Mouse (Mus musculus) hindbrain, embryonic 13.5 days (tissue): ENCODE results near the gene Trem1. TPM values are rescaled to one million over a fixed set of nuclear protein-coding genes. Genes with fewer than 3 reads are reported as not detected.

ENCODE experiments used
- ATAC-seq: fragments of 200-750 bp; cut with Nextera tagmentation; 2 replicates; pipeline ENCODE4 v1.8.0; 2017; ENCODE audit warnings: moderate TSS enrichment; ENCODE audit not compliant: low FRiP score
- H3K27ac ChIP-seq: fragments of 300-500 bp; sonication (generic); 2 replicates; pipeline ENCODE4 v1.5.1; 2015; ENCODE audit warnings: inconsistent platforms, mild to moderate bottlenecking, moderate library complexity
- H3K27me3 ChIP-seq: fragments of 300-500 bp; sonication (generic); 2 replicates; pipeline ENCODE4 v1.6.1; 2015; ENCODE audit warnings: mild to moderate bottlenecking, inconsistent platforms
- H3K36me3 ChIP-seq: fragments of 300-500 bp; sonication (generic); 2 replicates; pipeline ENCODE4 v1.6.1; 2015; ENCODE audit warnings: mild to moderate bottlenecking, inconsistent platforms
- H3K4me1 ChIP-seq: fragments of 300-500 bp; sonication (generic); replicated peaks from 2 replicates; pipeline ENCODE4 v1.6.1; 2015; ENCODE audit warnings: inconsistent platforms
- H3K4me2 ChIP-seq: fragments of 300-500 bp; sonication (generic); 2 replicates; pipeline ENCODE4 v1.6.1; 2015; ENCODE audit warnings: inconsistent platforms, mild to moderate bottlenecking, moderate library complexity
- H3K4me3 ChIP-seq: fragments of 300-500 bp; sonication (generic); 2 replicates; pipeline ENCODE4 v1.5.1; 2015; ENCODE audit warnings: mild to moderate bottlenecking, inconsistent platforms
- H3K9ac ChIP-seq: fragments of 300-500 bp; sonication (generic); 2 replicates; pipeline ENCODE4 v1.6.1; 2015; ENCODE audit warnings: mild to moderate bottlenecking, inconsistent platforms
- H3K9me3 ChIP-seq: fragments of 300-500 bp; sonication (generic); 2 replicates; pipeline ENCODE4 v1.6.1; 2016; ENCODE audit warnings: inconsistent platforms
- WGBS: fragments of 180-500 bp; shearing (Covaris S2); methylation state at CpG from one replicate; pipeline ENCODE4 v1.1.7; 2015; 5-methylcytosine and 5-hydroxymethylcytosine counted together
- polyA plus RNA-seq: library from polyadenylated mRNA; unstranded; fragments of >200 nt; fragmentation: Nextera tagmentation; extraction: Ambion mirVana; gene quantifications from 2 replicates; pipeline ENCODE4 v1.2.1, GENCODE M21; 2015

The Trem1 gene
- polyA plus RNA-seq: not detected in 2 replicates

DNA sequence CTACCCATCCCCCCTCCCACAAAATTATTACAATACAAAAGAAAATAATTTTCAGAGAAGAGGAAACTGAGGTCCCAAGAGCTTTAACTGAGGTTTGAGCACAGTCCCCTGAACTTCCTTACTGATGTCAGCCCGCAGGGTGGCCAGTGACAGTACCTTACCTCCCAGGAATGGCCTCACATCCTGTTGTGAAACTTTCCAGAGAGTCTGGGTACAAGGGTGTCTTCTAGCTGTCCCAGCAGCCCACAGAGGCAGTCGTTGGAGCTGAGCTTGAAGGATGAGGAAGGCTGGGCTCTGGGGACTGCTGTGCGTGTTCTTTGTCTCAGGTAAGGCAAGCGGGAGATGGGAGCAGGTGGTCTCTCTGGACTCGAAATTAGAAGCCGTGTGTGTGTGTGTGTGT, at the start of gene Trem1:
Gene Trem1, plus strand, starts transcription at position 251 of the 400 bp plus-strand sequence.
- no peak within 1 kb of the TSS for H3K27ac ChIP-seq
- no peaks in the 10 kb centered on the region for H3K4me1 ChIP-seq
- H3K9me3 ChIP-seq: no peaks in the 10 kb centered on the region
- no peaks in the 10 kb centered on the region for H3K36me3 ChIP-seq
- no peaks in the 10 kb centered on the region for H3K27me3 ChIP-seq
- H3K4me2 ChIP-seq: no peak within 1 kb of the TSS
- no peak within 1 kb of the TSS for H3K4me3 ChIP-seq
- no peak for ATAC-seq
- H3K9ac ChIP-seq: no peak within 1 kb of the TSS
- WGBS: 84% methylated on average over 6 of the region's 6 CpGs

DNA sequence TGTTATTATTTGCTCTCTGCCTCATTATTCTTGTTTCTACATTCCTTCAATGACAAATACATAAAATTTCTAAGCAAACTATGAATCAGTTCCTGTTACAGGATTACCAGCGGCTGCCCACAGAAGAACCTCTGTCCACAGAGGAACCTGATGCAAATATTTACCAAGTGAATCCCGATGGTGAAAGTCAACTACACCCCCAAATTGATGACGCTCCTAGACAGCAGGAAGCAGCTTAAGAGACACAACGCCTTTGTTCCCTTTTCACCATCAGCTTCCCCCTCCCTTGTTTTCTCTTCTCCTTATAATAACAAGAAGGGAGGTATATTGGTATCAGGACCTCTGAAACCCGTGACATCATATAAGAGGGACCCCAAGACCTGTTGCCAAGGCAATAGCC, 47.3 kb upstream of the Trem1 start:
- Histone ChIP-seq H3K9ac (no peak overlapping the region), H3K27ac (no peak overlapping the region), H3K9me3 (no peaks in the 10 kb centered on the region), H3K27me3 (no peaks in the 10 kb centered on the region), H3K4me1 (no peaks in the 10 kb centered on the region), H3K36me3 (no peaks in the 10 kb centered on the region), H3K4me3 (no peak overlapping the region), H3K4me2 (no peak overlapping the region)
- 78% methylated on average over 5 of the region's 5 CpGs for WGBS
- ATAC-seq: no peak

DNA sequence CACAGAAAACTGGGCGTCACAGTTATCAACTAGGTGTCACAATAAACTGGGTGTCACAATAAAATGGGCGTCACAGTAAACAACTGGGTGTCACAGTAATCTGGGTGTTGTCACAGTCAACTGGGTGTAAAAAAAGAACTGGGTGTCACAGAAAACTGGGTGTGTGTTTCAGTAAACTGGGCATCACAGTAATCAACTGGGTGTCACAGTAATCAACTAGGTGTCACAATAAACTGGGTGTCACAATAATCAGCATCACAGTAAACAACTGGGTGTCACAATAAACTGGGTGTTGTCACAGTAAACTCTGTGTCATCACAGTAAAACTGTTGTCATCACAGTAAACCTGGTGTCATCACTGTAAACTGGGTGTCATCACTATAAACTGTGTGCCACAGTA, 40.2 kb upstream of the Trem1 start:
- H3K27me3 ChIP-seq: no peaks in the 10 kb centered on the region
- no peaks in the 10 kb centered on the region for H3K4me1 ChIP-seq
- WGBS: 77% methylated on average over 2 of the region's 2 CpGs
- H3K36me3 ChIP-seq: no peaks in the 10 kb centered on the region
- ATAC-seq: no peak
- no peak overlapping the region for H3K27ac ChIP-seq
- H3K9ac ChIP-seq: no peak overlapping the region
- no peak overlapping the region for H3K4me3 ChIP-seq
- no peaks in the 10 kb centered on the region for H3K9me3 ChIP-seq
- H3K4me2 ChIP-seq: no peak overlapping the region

DNA sequence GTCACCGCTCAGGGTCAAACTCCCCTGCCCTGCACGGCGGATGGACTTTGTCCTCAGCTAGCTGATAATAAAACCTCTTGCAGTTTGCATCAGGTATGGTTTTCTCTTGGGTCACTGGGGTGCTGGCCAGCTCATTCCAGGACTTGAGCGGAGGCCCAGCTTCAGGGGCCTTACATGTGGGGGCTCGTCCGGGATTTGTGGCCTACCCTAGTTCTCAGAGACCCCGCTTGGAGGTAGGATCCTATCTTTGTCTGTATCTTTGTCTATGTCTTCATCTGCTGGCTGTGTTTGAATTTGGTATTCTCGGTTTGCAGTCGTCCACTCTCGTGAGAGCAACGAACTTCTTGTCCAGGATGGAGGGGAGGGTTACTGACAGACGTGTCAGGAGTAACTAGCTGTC, 29.5 kb upstream of the Trem1 start:
- H3K36me3 ChIP-seq: no peaks in the 10 kb centered on the region
- ATAC-seq: no peak
- H3K9ac ChIP-seq: no peak overlapping the region
- no peaks in the 10 kb centered on the region for H3K4me1 ChIP-seq
- no peaks in the 10 kb centered on the region for H3K27me3 ChIP-seq
- no peak overlapping the region for H3K4me3 ChIP-seq
- H3K27ac ChIP-seq: no peak overlapping the region
- 96% methylated on average over 12 of the region's 12 CpGs for WGBS
- H3K4me2 ChIP-seq: no peak overlapping the region
- peaks cover 14% of the 10 kb centered on the region; the same call in 1 of the 2 replicates for H3K9me3 ChIP-seq

DNA sequence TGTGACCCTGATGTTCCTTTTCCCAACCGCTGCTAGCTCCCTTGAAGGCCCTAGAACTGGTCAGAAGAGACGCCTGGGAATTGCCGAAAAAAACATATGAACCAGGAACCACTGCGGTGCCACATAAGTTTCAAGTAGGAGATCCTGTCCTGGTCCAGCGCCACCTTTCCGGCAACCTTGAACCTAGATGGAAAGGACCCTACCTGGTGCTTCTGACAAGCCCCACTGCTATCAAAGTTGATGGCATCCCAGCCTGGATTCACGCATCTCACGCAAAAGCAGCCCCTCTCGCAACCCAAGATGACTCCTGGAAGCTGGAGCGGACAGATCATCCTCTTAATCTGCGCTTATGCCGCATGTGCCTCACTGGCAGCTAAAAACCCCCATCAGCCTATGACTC, 20.0 kb upstream of the Trem1 start:
- Histone ChIP-seq H3K4me1 (no peaks in the 10 kb centered on the region), H3K9ac (no peak overlapping the region), H3K36me3 (no peaks in the 10 kb centered on the region), H3K4me3 (no peak overlapping the region), H3K4me2 (no peak overlapping the region), H3K9me3 (no peaks in the 10 kb centered on the region), H3K27me3 (no peaks in the 10 kb centered on the region), H3K27ac (no peak overlapping the region)
- no peak for ATAC-seq
- 98% methylated on average over 12 of the region's 12 CpGs for WGBS

DNA sequence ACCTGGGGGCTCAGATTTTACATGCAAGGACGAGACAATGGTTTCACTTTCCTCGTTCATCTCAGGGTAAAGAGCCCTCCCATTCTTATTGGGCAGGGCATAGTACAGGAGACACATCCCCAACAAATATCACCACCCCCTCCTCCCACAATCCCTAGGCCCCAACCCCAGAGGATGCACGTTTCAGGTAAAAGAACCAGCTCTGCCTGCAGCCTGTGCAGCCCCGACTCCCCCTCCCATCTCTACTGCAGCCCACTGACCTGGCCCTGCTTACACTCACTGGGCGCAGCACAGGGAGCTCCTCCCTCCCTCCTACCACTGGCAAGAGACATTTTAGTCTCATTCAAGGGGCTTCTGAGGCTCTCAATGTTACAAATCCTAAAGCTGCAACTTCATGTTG, 19.1 kb upstream of the Trem1 start:
- H3K4me3 ChIP-seq: no peak overlapping the region
- no peaks in the 10 kb centered on the region for H3K27me3 ChIP-seq
- no peaks in the 10 kb centered on the region for H3K36me3 ChIP-seq
- H3K4me1 ChIP-seq: no peaks in the 10 kb centered on the region
- no peaks in the 10 kb centered on the region for H3K9me3 ChIP-seq
- 68% methylated on average over 5 of the region's 5 CpGs for WGBS
- no peak for ATAC-seq
- no peak overlapping the region for H3K27ac ChIP-seq
- H3K9ac ChIP-seq: no peak overlapping the region
- no peak overlapping the region for H3K4me2 ChIP-seq

DNA sequence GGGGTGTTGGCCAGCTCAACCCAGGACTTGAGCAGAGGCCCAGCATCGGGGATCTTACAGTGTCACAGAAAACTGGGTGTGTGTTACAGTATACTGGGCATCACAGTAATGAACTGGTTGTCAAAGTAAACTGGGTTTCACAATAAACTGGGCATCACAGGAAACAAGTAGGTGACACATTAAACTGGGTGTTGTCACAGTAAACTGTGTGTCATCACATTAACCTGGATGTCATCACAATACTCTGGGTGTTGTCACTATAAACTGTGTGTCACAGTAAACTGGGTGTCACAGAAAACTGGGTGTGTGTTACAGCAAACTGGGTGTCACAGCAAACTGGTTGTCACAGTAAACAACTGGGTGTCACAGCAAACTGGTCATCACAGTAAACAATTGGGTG, 17.1 kb upstream of the Trem1 start:
- H3K4me3 ChIP-seq: no peak overlapping the region
- no peak overlapping the region for H3K4me2 ChIP-seq
- H3K27ac ChIP-seq: no peak overlapping the region
- 88% methylated on average over 1 of the region's 1 CpGs for WGBS
- ATAC-seq: no peak
- H3K9ac ChIP-seq: no peak overlapping the region
- no peaks in the 10 kb centered on the region for H3K36me3 ChIP-seq
- no peaks in the 10 kb centered on the region for H3K9me3 ChIP-seq
- no peaks in the 10 kb centered on the region for H3K27me3 ChIP-seq
- no peaks in the 10 kb centered on the region for H3K4me1 ChIP-seq

DNA sequence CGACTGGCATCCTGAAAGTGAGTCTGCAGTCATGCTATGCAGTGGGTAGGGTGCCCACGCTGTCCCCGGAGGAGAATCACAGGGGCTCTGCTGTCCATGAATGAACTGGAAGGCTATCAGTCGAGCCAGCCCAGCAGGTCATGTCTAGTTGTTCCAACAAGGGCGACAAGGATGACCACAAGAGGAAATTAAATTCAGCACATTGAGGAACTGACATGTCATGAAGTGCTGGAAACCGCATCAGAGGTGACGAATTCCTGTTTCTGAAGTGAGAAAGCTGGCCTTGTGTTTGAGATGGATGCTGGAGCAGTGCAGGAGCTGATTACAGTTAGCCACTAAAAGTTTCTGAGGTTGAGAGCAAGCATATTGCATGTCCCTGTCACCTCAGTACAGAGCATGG, 1.9 kb upstream of the Trem1 start:
- Histone ChIP-seq H3K4me2 (no peak overlapping the region), H3K9me3 (no peaks in the 10 kb centered on the region), H3K27me3 (no peaks in the 10 kb centered on the region), H3K36me3 (no peaks in the 10 kb centered on the region), H3K27ac (no peak overlapping the region), H3K4me1 (no peaks in the 10 kb centered on the region), H3K4me3 (no peak overlapping the region), H3K9ac (no peak overlapping the region)
- 90% methylated on average over 7 of the region's 7 CpGs for WGBS
- no peak for ATAC-seq

DNA sequence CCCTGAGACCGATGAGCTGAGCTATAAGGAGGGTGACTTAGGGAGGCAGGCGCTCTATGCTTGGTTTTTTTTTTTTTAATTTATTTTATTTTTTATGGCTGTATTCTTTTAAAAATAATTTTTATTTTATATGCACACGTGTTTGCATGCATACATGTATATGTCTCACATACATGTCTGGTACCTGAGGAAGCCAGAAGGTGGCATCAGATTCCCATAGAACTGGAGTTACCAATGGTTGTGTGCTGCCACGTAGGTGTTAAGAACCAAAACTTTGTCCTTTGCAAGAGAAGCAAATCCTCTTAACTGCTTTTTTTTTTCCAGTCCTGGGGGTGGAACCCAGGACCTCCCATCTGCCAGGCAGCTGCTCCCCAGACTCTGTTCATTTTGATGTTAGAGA, 1.2 kb downstream of the Trem1 start:
- 93% methylated on average over 4 of the region's 4 CpGs for WGBS
- ATAC-seq: no peak

DNA sequence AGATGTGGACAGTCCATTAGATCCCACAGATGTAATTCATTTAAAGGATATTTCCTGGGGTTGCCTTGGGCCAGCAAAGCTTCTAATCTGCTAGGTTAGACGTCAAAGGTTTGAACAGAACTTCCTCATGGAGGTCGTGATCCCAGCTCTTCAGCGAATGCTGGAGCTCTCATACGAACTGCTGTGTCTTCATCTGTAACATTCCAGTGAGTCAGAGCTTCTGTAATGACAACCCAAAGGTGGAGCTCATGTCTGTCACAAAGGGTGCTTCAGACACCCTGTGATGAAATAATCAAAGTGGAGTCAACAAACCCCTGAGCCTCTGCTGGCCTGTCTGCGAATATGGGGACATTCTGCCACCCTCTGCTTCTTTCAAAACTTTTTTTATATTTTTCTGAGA, 2.0 kb downstream of the Trem1 start:
- Histone ChIP-seq H3K4me1 (no peaks in the 10 kb centered on the region), H3K4me2 (no peak overlapping the region), H3K4me3 (no peak overlapping the region), H3K27ac (no peak overlapping the region), H3K27me3 (no peaks in the 10 kb centered on the region), H3K36me3 (no peaks in the 10 kb centered on the region), H3K9ac (no peak overlapping the region), H3K9me3 (peaks cover 3% of the 10 kb centered on the region; the same call in 1 of the 2 replicates)
- WGBS: 81% methylated on average over 5 of the region's 5 CpGs
- no peak for ATAC-seq

More for the DNA sequence above, 1.2 kb downstream of the Trem1 start:
- Histone ChIP-seq H3K27ac (no peak overlapping the region), H3K9me3 (peaks cover 3% of the 10 kb centered on the region; the same call in 1 of the 2 replicates), H3K4me1 (no peaks in the 10 kb centered on the region), H3K9ac (no peak overlapping the region), H3K4me2 (no peak overlapping the region), H3K36me3 (no peaks in the 10 kb centered on the region), H3K4me3 (no peak overlapping the region), H3K27me3 (no peaks in the 10 kb centered on the region)

DNA sequence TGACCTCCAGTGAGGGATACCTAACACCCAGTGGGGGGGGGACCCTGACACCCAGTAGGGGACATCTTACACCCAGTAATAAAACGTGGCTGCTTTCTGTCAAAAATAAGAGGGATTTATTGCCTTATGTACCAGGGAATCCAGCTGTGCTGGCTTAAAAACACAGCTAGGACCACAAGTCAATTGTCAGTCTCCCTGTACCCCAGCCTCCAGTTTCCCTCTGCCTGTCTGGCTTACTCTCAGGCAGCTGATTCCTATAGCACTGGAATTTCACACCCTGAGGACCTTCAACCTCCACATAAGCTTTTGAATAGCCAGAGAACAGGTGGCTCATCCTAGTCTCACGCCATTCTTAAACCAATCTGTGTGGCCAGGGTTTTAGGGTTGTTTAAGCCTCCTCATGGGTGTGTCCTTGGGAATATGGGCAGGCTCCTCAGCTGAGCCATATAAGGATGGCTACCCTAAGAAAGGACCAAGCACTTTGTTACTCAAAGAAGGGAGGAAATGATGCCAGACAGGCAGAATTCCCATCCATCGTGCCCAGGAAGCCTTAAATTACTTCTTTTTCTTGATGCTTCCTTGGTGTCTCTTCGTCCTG, 3.3 kb downstream of the Trem1 start:
- ATAC-seq: no peak
- 70% methylated on average over 4 of the region's 4 CpGs for WGBS

DNA sequence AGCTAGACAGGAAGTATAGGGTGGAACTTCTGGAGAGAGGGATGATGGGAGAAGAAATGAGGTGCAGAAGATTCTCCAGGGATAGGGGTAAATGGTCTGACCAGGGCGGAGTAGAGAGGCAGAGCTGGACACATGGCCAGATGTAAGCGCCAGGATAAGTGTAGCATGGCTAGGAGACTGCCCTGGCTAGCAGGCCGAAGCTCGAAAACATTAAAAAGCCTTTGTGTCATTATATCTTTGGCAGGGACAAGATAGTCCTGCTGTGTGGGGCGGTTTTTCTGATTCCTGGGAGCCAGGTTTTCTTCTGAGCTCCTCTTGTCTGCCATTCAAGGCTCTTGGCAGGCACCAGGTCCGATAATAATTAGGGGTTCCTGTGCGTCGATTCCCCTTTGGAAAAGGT, 5.1 kb downstream of the Trem1 start:
- no peaks in the 10 kb centered on the region for H3K36me3 ChIP-seq
- ATAC-seq: no peak
- 92% methylated on average over 8 of the region's 8 CpGs for WGBS
- no peak overlapping the region for H3K4me2 ChIP-seq
- no peaks in the 10 kb centered on the region for H3K4me1 ChIP-seq
- H3K27ac ChIP-seq: no peak overlapping the region
- peaks cover 3% of the 10 kb centered on the region; the same call in 1 of the 2 replicates for H3K9me3 ChIP-seq
- no peaks in the 10 kb centered on the region for H3K27me3 ChIP-seq
- H3K9ac ChIP-seq: no peak overlapping the region
- H3K4me3 ChIP-seq: no peak overlapping the region

More for the DNA sequence above, 3.3 kb downstream of the Trem1 start:
- H3K9ac ChIP-seq: no peak overlapping the region
- no peaks in the 10 kb centered on the region for H3K4me1 ChIP-seq
- no peak overlapping the region for H3K4me3 ChIP-seq
- peaks cover 3% of the 10 kb centered on the region; the same call in 1 of the 2 replicates for H3K9me3 ChIP-seq
- no peaks in the 10 kb centered on the region for H3K36me3 ChIP-seq
- no peak overlapping the region for H3K27ac ChIP-seq
- H3K27me3 ChIP-seq: no peaks in the 10 kb centered on the region
- no peak overlapping the region for H3K4me2 ChIP-seq

DNA sequence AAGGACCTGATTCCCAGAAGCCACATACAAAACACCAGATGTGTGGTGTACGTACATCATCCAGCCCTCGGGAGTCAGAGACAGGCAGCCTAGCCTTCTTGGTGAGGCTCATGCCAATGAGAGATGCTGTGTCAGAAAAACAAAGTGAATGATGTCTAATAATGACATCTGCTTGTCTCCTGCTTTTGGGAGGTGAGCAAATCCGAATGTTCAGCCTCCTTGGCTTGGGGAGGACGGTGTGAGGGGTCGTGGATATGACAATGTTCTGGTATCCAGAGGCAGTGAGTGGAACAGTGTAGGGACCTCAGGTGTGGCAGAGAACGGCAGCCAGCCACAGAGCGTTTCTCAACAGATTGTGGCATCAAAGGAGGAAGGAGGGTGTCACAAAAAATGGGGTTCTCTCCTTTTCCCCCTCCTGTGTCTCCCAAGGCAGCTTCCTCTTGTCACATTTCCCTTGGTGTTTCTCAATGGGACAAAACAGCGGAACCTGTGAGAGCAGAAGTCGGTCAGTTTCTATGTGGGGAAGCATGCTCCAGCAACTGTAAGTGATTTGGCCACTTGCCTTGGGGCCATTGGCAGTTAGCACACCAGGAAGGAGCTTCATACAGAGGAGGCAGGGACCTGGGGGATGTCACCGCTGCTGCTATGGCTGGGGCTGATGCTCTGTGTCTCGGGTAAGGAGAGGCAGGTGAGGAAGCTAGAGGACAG, 14.8 kb downstream of the Trem1 start, which contains the start of gene Trem3:
Gene Trem3, plus strand, starts transcription at position 557 of the 708 bp plus-strand sequence.
- no peak within 1 kb of the TSS for H3K4me2 ChIP-seq
- no peak for ATAC-seq
- H3K4me1 ChIP-seq: no peaks in the 10 kb centered on the region
- H3K9me3 ChIP-seq: peaks cover 4% of the 10 kb centered on the region; the same call in 1 of the 2 replicates
- no peak within 1 kb of the TSS for H3K9ac ChIP-seq
- no peaks in the 10 kb centered on the region for H3K36me3 ChIP-seq
- H3K27me3 ChIP-seq: no peaks in the 10 kb centered on the region
- no peak within 1 kb of the TSS for H3K27ac ChIP-seq
- H3K4me3 ChIP-seq: no peak within 1 kb of the TSS
- 82% methylated on average over 11 of the region's 11 CpGs for WGBS
